Mouse (Mus musculus): ENCODE measurements at regions not wholly inside any gene's neighbourhood (a gene's known extent, or its start where the extent isn't known, plus 50 kb on each side); places are given as distances from the start of the nearest gene placed in this dataset.
"Not testable (repeated sequence)": the region's sequence is repeated elsewhere in the genome, so short reads cannot be mapped to it uniquely, and the experiment has no call there.

DNA sequence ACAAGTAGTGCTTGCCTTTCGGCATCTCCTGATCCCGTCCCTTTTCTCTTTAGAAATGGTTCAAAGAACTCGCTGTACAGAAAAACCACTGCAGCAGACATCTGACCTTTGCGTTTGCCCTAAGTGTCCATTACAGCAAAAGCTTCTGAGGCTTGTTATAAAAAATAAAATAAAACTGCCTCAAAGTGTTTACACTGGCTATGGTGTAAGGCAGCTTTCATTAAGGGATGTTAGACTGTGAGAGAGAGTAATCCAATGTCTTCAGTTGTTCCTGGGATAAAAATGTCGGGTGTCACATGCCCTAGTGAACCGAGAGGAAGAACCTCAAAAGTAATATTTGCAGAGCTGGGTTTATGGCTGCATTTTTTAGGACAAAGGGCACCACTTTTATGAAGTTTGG, 434.7 kb downstream of the Epm2a start:
- no peak overlapping the region for H3K4me3 ChIP-seq (ENCODE audit: low read depth, low read length)
- no peaks in the 10 kb centered on the region for H3K4me1 ChIP-seq (replicated peaks; ENCODE audit: control insufficient read depth, insufficient read depth, low read length)
- no peak overlapping the region for H3K27ac ChIP-seq (ENCODE audit: low read depth)
- DNase-seq (ENCODE audit: low spot score) (no peak), ATAC-seq (replicated peaks; ENCODE audit: low FRiP score, low TSS enrichment, low read depth) (no peak)
- 66% methylated on average over 6 of the region's 6 CpGs for WGBS
- no peaks in the 10 kb centered on the region for H3K27me3 ChIP-seq (replicated peaks; ENCODE audit: control insufficient read depth, insufficient read depth, low read length)
- H3K9ac ChIP-seq (ENCODE audit: low read length): no peak overlapping the region
- H3K36me3 ChIP-seq (ENCODE audit: control insufficient read depth, insufficient read depth, low read length): no peaks in the 10 kb centered on the region
- H3K9me3 ChIP-seq (ENCODE audit: control insufficient read depth, low read length): 0 out of 2 replicates have a peak, but pooled peaks cover 2% of the 10 kb centered on the region
- H3K4me2 ChIP-seq (ENCODE audit: low read length): no peak overlapping the region

DNA sequence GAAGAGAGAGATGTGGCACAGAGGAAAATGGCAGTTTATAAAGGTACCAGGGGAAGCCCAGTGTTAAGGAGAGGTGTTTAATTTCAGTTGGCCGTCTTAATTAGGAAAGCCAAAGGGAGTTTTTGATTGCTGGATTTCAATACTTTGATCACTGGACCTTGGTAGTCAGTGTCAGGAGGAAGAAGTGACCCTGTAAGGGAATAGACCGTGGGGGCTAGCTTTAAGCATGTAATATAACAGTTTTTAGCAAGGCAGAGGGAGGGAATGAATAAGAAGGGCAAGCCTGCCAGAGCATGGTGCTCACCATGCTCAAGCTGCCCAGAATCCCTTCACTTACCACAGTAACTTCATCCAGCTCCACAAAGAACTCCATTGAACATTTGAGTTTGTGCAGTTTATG, 437.1 kb downstream of the Epm2a start:
- Histone ChIP-seq H3K36me3 (ENCODE audit: control insufficient read depth, insufficient read depth, low read length) (no peaks in the 10 kb centered on the region), H3K4me2 (ENCODE audit: low read length) (no peak overlapping the region), H3K4me3 (ENCODE audit: low read depth, low read length) (no peak overlapping the region), H3K9me3 (ENCODE audit: control insufficient read depth, low read length) (no peaks in the 10 kb centered on the region), H3K4me1 (replicated peaks; ENCODE audit: control insufficient read depth, insufficient read depth, low read length) (no peaks in the 10 kb centered on the region), H3K27me3 (replicated peaks; ENCODE audit: control insufficient read depth, insufficient read depth, low read length) (no peaks in the 10 kb centered on the region), H3K9ac (ENCODE audit: low read length) (no peak overlapping the region), H3K27ac (ENCODE audit: low read depth) (no peak overlapping the region)
- 82% methylated on average over 2 of the region's 2 CpGs for WGBS
- DNase-seq (ENCODE audit: low spot score): no peak
- ATAC-seq (replicated peaks; ENCODE audit: low FRiP score, low TSS enrichment, low read depth): no peak

DNA sequence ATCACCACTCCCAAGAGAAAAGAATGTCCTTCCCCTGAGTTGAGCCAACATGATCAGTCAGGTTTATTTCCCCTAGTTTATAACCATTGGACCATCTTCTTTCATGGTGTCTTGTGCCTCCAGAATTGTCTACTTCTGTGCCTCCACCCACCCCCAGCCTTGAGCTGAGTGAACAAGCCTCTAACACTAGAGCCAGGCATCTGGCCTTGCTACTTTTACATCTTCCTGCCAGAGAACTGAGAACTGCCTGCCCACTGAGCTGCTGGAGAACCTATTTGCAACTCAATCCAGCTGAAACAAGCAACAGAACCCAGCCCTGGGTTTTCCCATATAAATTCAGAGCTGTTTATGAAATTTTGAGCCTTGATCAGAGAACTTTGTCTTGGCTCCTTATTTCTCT, 444.0 kb downstream of the Epm2a start:
- Histone ChIP-seq H3K9me3 (ENCODE audit: control insufficient read depth, low read length) (no peaks in the 10 kb centered on the region), H3K4me2 (ENCODE audit: low read length) (no peak overlapping the region), H3K4me1 (replicated peaks; ENCODE audit: control insufficient read depth, insufficient read depth, low read length) (no peaks in the 10 kb centered on the region), H3K4me3 (ENCODE audit: low read depth, low read length) (no peak overlapping the region), H3K36me3 (ENCODE audit: control insufficient read depth, insufficient read depth, low read length) (no peaks in the 10 kb centered on the region), H3K9ac (ENCODE audit: low read length) (no peak overlapping the region), H3K27me3 (replicated peaks; ENCODE audit: control insufficient read depth, insufficient read depth, low read length) (no peaks in the 10 kb centered on the region), H3K27ac (ENCODE audit: low read depth) (no peak overlapping the region)
- DNase-seq (ENCODE audit: low spot score) (no peak), ATAC-seq (replicated peaks; ENCODE audit: low FRiP score, low TSS enrichment, low read depth) (no peak)

DNA sequence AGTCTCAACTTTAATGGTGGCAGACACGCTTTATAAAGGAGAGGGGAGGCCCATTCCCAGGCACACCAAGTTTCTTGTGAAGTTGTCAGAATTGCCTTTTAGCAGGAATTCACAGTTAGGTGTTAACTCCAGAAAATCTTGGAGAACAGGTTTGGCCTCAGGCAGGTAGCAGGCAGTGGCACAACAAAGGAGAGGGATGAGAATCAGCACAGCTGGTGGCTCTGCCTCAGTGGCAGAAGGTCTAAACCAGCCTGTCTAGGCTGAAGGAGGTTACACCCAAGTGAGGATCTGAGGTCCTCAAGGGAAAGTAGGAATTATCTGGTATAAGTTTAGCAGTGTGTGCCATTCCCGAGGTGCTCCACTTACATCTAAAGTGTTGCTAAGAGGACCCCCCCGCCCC, 456.3 kb downstream of the Epm2a start:
- H3K27me3 ChIP-seq (replicated peaks; ENCODE audit: control insufficient read depth, insufficient read depth, low read length): no peaks in the 10 kb centered on the region
- DNase-seq (ENCODE audit: low spot score) (no peak), ATAC-seq (replicated peaks; ENCODE audit: low FRiP score, low TSS enrichment, low read depth) (no peak)
- no peak overlapping the region for H3K9ac ChIP-seq (ENCODE audit: low read length)
- no peak overlapping the region for H3K4me2 ChIP-seq (ENCODE audit: low read length)
- H3K4me1 ChIP-seq (replicated peaks; ENCODE audit: control insufficient read depth, insufficient read depth, low read length): no peaks in the 10 kb centered on the region
- H3K4me3 ChIP-seq (ENCODE audit: low read depth, low read length): no peak overlapping the region
- H3K36me3 ChIP-seq (ENCODE audit: control insufficient read depth, insufficient read depth, low read length): no peaks in the 10 kb centered on the region
- 79% methylated on average over 3 of the region's 3 CpGs for WGBS
- H3K9me3 ChIP-seq (ENCODE audit: control insufficient read depth, low read length): no peaks in the 10 kb centered on the region
- H3K27ac ChIP-seq (ENCODE audit: low read depth): no peak overlapping the region

DNA sequence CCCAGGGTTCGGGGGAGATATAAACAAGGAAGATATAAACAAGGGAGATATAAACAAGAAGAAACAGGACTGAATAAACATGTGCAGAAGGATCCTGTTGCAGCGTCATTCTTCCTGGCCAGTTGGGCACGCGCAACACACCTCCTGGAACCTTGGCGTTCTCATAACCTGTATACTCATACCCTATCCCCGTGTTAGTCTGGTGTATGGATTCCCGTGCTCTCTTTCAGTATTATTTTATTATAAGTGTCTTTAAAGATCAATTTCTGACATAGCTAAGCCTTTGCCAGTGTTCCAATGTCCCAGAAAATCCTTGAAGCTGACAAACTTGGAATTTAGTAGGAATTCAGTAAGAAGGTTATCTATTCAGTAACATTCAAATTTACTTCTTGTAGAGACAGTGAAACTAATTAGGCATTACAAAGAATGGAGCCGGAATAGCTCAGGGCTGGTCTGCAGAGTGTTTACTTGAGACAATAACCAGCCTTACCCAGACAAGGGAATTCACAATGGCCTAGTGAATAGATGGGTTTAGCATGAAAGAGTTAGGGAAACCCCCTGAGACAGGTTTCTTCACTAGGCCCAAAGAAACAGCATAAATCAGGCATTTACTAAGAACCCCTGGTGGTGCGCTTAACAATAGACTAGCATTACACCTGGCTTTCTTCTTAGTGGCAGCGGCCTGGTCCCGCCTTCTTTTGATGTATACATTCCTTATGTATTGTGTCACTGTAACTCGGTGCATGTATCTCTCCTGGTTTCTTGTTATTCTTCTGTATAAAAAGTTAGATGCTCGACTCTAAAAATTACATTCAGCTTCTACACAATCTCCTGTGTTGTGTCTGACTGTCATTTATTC, 458.4 kb downstream of the Epm2a start:
- not testable (repeated sequence) for DNase-seq (ENCODE audit: low spot score); H3K9me3 ChIP-seq (ENCODE audit: control insufficient read depth, low read length); H3K4me3 ChIP-seq (ENCODE audit: low read depth, low read length); H3K9ac ChIP-seq (ENCODE audit: low read length); H3K27ac ChIP-seq (ENCODE audit: low read depth); H3K4me1 ChIP-seq (replicated peaks; ENCODE audit: control insufficient read depth, insufficient read depth, low read length); H3K27me3 ChIP-seq (replicated peaks; ENCODE audit: control insufficient read depth, insufficient read depth, low read length); H3K36me3 ChIP-seq (ENCODE audit: control insufficient read depth, insufficient read depth, low read length); ATAC-seq (replicated peaks; ENCODE audit: low FRiP score, low TSS enrichment, low read depth); H3K4me2 ChIP-seq (ENCODE audit: low read length)
- WGBS: 74% methylated on average over 13 of the region's 13 CpGs

DNA sequence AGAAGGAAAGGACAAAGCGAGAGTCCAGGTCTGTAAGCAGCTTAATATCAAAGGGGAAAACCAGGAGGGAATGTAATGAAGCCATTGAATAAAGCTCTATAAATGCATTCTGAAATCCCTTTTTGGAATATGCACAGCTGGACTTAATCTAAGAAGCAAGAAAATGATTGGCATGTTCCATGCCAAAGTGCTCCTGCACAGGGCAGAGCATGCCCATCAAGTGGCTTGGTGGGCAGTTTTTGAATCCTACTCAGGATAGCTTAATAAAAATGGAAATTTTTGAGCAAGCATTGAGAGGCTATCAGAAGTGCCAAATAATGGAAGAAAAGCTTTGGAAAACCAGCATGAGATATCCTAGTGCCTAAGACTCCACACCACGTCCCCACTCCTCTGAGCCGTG, 466.1 kb downstream of the Epm2a start:
- 74% methylated on average over 3 of the region's 3 CpGs for WGBS
- Histone ChIP-seq H3K27ac (ENCODE audit: low read depth) (no peak overlapping the region), H3K36me3 (ENCODE audit: control insufficient read depth, insufficient read depth, low read length) (no peaks in the 10 kb centered on the region), H3K4me2 (ENCODE audit: low read length) (no peak overlapping the region), H3K4me1 (replicated peaks; ENCODE audit: control insufficient read depth, insufficient read depth, low read length) (no peaks in the 10 kb centered on the region), H3K9me3 (ENCODE audit: control insufficient read depth, low read length) (no peaks in the 10 kb centered on the region), H3K9ac (ENCODE audit: low read length) (no peak overlapping the region), H3K4me3 (ENCODE audit: low read depth, low read length) (no peak overlapping the region), H3K27me3 (replicated peaks; ENCODE audit: control insufficient read depth, insufficient read depth, low read length) (no peaks in the 10 kb centered on the region)
- DNase-seq (ENCODE audit: low spot score) (no peak), ATAC-seq (replicated peaks; ENCODE audit: low FRiP score, low TSS enrichment, low read depth) (no peak)

DNA sequence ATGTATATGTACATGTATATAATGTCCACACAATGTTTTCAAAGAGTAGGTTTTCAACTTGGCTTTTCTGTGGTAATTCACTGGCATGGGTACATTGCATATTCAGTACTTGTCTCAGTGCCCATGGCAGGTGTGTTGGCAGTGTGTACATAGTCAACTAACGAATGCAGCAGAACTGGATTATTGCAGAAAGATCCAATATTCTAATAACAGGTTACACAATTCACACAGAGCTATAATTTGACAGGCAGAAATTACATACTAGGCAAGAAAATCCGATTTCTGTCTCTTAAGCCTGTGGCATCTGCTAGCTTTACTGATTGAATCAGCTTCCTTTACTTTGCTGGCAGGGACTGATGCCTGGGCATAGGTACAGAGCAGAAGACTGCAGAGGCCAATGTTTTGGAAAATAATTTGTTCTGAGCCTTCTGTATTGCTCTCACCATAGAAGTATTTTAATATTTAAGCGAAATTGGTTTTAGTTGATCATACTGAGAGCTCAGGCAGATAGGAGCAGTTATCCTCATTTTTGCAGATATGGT, 479.3 kb downstream of the Epm2a start:
- ATAC-seq (replicated peaks; ENCODE audit: low FRiP score, low TSS enrichment, low read depth): no peak
- Histone ChIP-seq H3K9me3 (ENCODE audit: control insufficient read depth, low read length) (no peaks in the 10 kb centered on the region), H3K4me2 (ENCODE audit: low read length) (no peak overlapping the region), H3K27me3 (replicated peaks; ENCODE audit: control insufficient read depth, insufficient read depth, low read length) (no peaks in the 10 kb centered on the region), H3K4me1 (replicated peaks; ENCODE audit: control insufficient read depth, insufficient read depth, low read length) (no peaks in the 10 kb centered on the region), H3K36me3 (ENCODE audit: control insufficient read depth, insufficient read depth, low read length) (no peaks in the 10 kb centered on the region), H3K9ac (ENCODE audit: low read length) (no peak overlapping the region), H3K4me3 (ENCODE audit: low read depth, low read length) (no peak overlapping the region), H3K27ac (ENCODE audit: low read depth) (no peak overlapping the region)
- 83% methylated on average over 3 of the region's 3 CpGs for WGBS
- DNase-seq (ENCODE audit: low spot score): no peak

DNA sequence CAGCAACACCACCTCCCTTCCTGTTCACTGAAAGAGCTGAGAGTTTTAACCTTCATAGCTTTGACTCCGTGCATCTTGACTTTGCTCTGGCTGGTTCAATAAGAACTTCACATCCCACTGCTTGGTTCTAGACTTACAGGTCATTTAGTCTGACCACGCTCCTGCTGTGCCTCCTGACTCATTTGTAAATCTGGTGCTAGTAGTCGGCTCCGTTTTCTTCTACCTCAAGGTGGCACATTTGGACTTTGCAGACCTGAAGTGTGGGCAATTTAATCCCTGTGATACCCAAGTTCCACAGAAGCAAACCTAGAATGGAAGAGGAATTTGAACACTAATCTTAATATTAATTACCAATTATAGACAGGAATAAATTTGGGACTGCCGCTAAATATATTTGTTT, 497.9 kb downstream of the Epm2a start:
- no peak overlapping the region for H3K27ac ChIP-seq (ENCODE audit: low read depth)
- DNase-seq (ENCODE audit: low spot score) (no peak), ATAC-seq (replicated peaks; ENCODE audit: low FRiP score, low TSS enrichment, low read depth) (no peak)
- 77% methylated on average over 5 of the region's 5 CpGs for WGBS
- no peaks in the 10 kb centered on the region for H3K9me3 ChIP-seq (ENCODE audit: control insufficient read depth, low read length)
- no peak overlapping the region for H3K4me3 ChIP-seq (ENCODE audit: low read depth, low read length)
- H3K4me2 ChIP-seq (ENCODE audit: low read length): no peak overlapping the region
- no peaks in the 10 kb centered on the region for H3K4me1 ChIP-seq (replicated peaks; ENCODE audit: control insufficient read depth, insufficient read depth, low read length)
- no peak overlapping the region for H3K9ac ChIP-seq (ENCODE audit: low read length)
- H3K27me3 ChIP-seq (replicated peaks; ENCODE audit: control insufficient read depth, insufficient read depth, low read length): no peaks in the 10 kb centered on the region
- H3K36me3 ChIP-seq (ENCODE audit: control insufficient read depth, insufficient read depth, low read length): no peaks in the 10 kb centered on the region

DNA sequence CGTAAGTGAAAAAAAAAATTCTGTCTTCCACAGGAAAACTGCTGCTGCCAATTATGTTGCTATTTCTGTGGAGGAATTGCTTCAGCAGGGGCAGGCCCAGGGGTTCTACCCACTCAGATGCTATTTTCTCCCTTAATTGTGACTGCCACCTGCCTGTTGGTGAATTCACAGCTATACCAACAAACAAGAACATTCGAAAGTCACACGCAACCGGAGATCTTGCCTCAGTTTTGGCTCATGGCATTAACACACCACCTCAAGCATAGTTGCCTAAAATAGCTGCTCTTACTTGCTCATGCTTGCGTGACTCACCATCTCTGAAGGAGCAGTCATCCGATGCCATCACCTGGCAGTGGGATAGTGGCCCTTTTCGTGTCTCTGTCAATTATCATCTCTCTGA, 498.3 kb downstream of the Epm2a start:
- no peaks in the 10 kb centered on the region for H3K4me1 ChIP-seq (replicated peaks; ENCODE audit: control insufficient read depth, insufficient read depth, low read length)
- no peaks in the 10 kb centered on the region for H3K9me3 ChIP-seq (ENCODE audit: control insufficient read depth, low read length)
- DNase-seq (ENCODE audit: low spot score) (no peak), ATAC-seq (replicated peaks; ENCODE audit: low FRiP score, low TSS enrichment, low read depth) (no peak)
- H3K4me2 ChIP-seq (ENCODE audit: low read length): no peak overlapping the region
- no peaks in the 10 kb centered on the region for H3K27me3 ChIP-seq (replicated peaks; ENCODE audit: control insufficient read depth, insufficient read depth, low read length)
- H3K4me3 ChIP-seq (ENCODE audit: low read depth, low read length): no peak overlapping the region
- H3K9ac ChIP-seq (ENCODE audit: low read length): no peak overlapping the region
- no peaks in the 10 kb centered on the region for H3K36me3 ChIP-seq (ENCODE audit: control insufficient read depth, insufficient read depth, low read length)
- H3K27ac ChIP-seq (ENCODE audit: low read depth): no peak overlapping the region
- WGBS: 88% methylated on average over 7 of the region's 7 CpGs

Data from intestine, embryonic 14.5 days (tissue).